Mouse (Mus musculus): ENCODE measurements around the gene Pou5f1. TPM values are rescaled to one million over a fixed set of nuclear protein-coding genes. Genes with fewer than 3 reads are reported as not detected.
"Not testable (repeated sequence)": the region's sequence is repeated elsewhere in the genome, so short reads cannot be mapped to it uniquely, and the experiment has no call there.

Gene Pou5f1
- under 1 TPM in 3 of 4 experiments, not detected in 1; 0.21 to 0.34 (median 0.23) TPM for total RNA-seq (2022)

GRCm38 (mm10) chr17:35505776-35506175, at the start of gene Pou5f1:
Pou5f1 (plus strand) TSS chr17:35506018.
- no peak for DNase-seq

GRCm38 (mm10) chr17:35458247-35458646, 47.6 kb upstream of the Pou5f1 start:
- DNase-seq: not testable (repeated sequence)

GRCm38 (mm10) chr17:35460513-35461341, 45.1 kb upstream of the Pou5f1 start:
- not testable (repeated sequence) for DNase-seq

GRCm38 (mm10) chr17:35465651-35466050, 40.2 kb upstream of the Pou5f1 start:
- not testable (repeated sequence) for DNase-seq

GRCm38 (mm10) chr17:35468936-35469335, 36.9 kb upstream of the Pou5f1 start:
- DNase-seq: not testable (repeated sequence)

GRCm38 (mm10) chr17:35469842-35470751, 35.7 kb upstream of the Pou5f1 start, which contains the start of gene H2-Q10:
H2-Q10 (plus strand) TSS chr17:35470089.
- no peak for DNase-seq

GRCm38 (mm10) chr17:35484066-35484465, 21.8 kb upstream of the Pou5f1 start:
- DNase-seq: no peak

- no peak for DNase-seq
Observed at GRCm38 (mm10) chr17:35485702-35486101, 20.1 kb upstream of the Pou5f1 start.

GRCm38 (mm10) chr17:35486726-35487125, 19.1 kb upstream of the Pou5f1 start:
- no peak for DNase-seq

GRCm38 (mm10) chr17:35488041-35488440, 17.8 kb upstream of the Pou5f1 start:
- no peak for DNase-seq

GRCm38 (mm10) chr17:35490320-35490719, 15.5 kb upstream of the Pou5f1 start:
- DNase-seq: no peak

- no peak for DNase-seq
Observed at GRCm38 (mm10) chr17:35497124-35497523, 8.7 kb upstream of the Pou5f1 start.

- no peak for DNase-seq
Observed at GRCm38 (mm10) chr17:35502226-35502625, 3.6 kb upstream of the Pou5f1 start.

GRCm38 (mm10) chr17:35502762-35503161, 3.1 kb upstream of the Pou5f1 start:
- no peak for DNase-seq

- no peak for DNase-seq
Observed at GRCm38 (mm10) chr17:35503849-35504248, 2.0 kb upstream of the Pou5f1 start.

- DNase-seq: no peak
Observed at GRCm38 (mm10) chr17:35504628-35505481, 963 bp upstream of the Pou5f1 start.

- no peak for DNase-seq
Observed at GRCm38 (mm10) chr17:35506881-35507280, 1.1 kb downstream of the Pou5f1 start.

GRCm38 (mm10) chr17:35507556-35508260, 1.9 kb downstream of the Pou5f1 start:
- no peak for DNase-seq

GRCm38 (mm10) chr17:35508279-35508678, 2.5 kb downstream of the Pou5f1 start:
- not testable (repeated sequence) for DNase-seq

- no peak for DNase-seq
Observed at GRCm38 (mm10) chr17:35509284-35509683, 3.5 kb downstream of the Pou5f1 start.

GRCm38 (mm10) chr17:35512916-35513626, 7.3 kb downstream of the Pou5f1 start:
- DNase-seq: no peak

Measured in adrenal gland, adult 8-10 months (tissue).